Mouse (Mus musculus) spleen, postnatal 10 days (tissue): ENCODE data around the gene Il2rb.

Experiments
- DNase-seq, 2 experiments: peaks; one replicate each; pipeline ENCODE4 v3.0.0; 2021 to 2022; ENCODE audit warnings: low spot score in 2 of 2

Gene Il2rb

GRCm38 (mm10) chr15:78481448-78482000 is 13.5 kb downstream of the Il2rb start:
- DNase-seq, result no peak

DNA sequence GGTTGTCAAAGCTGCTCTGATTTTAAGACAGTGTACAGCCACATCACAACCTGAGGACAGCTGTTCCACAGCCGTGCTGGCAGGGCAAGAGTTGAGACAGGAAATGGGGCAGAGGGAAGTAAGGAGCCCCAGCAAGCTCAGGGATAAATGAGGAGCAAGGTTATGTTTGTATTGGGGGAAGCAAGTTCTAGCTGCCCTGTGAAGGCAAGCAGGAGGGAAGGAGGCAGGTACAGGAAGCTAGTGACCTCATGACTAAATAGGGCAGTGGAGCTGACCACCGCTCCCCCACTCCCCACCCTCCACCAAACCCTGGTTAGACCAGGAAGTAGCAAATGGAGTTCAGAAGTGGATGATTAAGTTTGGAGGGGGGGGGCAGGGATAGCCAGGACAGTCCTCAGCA is 14.1 kb downstream of the Il2rb start:
- no peak for DNase-seq

- no peak for DNase-seq
Measured at GRCm38 (mm10) chr15:78480111-78480510, 15.0 kb downstream of the Il2rb start.

GRCm38 (mm10) chr15:78479470-78479869 is 15.6 kb downstream of the Il2rb start:
- DNase-seq, result no peak

DNA sequence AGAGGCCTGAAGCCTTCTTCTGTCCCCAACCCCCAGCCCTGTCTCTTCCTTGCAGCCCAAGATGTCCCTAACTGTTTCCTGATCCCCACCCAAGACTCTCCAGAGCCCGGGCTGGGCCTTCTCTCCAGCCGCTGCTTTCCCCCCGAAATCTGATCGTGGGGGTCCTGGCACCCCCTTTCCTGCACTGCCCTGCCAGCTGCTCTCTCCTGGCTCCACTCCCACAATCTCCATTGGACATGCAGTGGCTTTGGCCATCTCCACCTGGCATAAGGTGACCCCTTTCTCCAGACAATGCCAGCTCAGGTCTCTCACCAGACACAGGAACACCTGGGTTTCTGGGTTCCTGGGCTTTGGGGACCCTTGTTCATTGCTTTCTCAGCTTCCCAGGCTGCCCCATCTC is 17.0 kb downstream of the Il2rb start:
- DNase-seq, result no peak

DNA sequence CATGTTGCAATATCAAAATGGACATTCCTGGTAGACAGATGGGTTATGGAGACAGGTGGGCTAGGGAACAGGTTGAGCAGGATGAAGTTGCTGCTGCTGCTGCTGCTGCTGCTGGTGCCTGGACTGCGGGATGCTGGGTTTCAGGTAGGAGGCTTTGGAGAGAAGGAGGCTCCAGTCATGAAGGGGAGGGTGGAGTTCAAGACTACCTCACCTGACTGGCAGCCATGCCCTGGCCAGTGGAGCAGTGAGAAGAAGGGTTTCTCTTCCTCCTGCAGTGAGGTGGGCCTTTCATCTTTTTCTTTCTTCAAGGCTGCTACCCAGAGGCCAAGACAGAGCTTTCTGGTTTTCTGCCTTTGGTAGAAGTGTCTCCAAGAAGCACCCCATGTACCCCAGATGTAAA is 18.2 kb downstream of the Il2rb start:
- DNase-seq, result no peak

DNA sequence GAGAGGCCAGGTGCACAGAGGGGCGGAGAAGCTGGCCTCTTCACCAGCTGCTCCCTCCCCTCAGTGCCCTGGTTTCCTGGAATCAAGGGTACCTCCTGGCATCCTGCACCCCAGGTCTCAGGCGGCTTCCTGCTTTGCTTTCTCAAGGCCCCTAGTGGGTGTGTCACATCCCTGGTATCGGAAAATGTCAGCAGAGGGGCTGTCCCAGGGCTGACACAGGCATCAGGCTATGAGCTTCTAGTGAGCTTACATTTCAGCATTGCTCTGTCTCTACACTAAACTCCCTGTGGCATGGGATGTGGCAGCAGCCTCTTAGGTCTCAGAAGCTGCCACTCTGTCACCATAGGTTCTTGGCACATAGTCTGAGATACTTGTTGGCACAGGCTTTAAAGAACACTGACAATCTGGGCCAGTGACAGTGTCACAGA is 19.5 kb downstream of the Il2rb start:
- DNase-seq, result no peak

DNA sequence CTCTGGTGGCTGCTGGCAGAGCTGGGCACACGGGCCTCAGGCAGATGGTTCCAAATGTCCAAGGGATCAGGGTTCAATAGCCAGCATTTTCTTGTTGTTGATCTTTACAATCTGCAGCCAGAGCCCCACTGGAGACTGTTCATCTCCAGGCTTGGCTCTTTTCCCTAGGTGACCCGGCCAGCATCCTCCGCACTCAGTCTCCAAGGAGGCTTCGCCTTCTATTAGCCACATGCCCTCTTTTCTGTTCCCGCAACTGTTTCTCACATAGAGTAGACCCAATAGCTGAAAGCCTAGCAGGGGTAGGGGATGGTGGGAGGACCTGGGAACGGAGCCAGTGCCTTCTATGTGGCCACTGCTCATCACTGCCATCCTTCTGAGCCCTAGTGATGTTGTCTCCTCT is 21.6 kb downstream of the Il2rb start:
- no peak for DNase-seq

DNA sequence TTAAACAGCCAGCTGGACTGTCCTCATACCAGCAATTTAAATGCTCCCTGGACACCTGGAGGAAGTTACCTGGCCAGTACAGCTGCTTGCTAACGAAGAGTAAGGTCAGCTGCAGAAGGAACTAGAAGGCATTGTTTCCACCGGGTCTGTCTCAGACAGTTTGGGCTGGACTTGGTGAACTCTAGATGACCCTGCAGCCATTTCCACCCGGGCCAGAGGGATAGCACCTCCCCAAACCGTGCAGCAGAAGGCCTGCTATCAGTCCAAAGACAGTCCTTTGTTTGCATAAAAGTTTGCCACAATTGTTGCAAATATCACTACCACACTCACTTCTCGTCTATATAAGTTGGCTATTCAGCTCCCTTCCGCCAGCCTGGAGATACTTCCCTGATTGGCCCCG is 23.2 kb downstream of the Il2rb start:
- no peak for DNase-seq

GRCm38 (mm10) chr15:78470495-78471276 is 24.4 kb downstream of the Il2rb start:
- DNase-seq, result no peak

GRCm38 (mm10) chr15:78468379-78468937 is 26.6 kb downstream of the Il2rb start, which contains the start of gene Tmprss6:
TSS of gene Tmprss6 (minus strand) at chr15:78468634.
- no peak for DNase-seq

GRCm38 (mm10) chr15:78467570-78467969 is 27.5 kb downstream of the Il2rb start:
- DNase-seq, result no peak

- no peak for DNase-seq
Measured at GRCm38 (mm10) chr15:78466809-78467208, 28.3 kb downstream of the Il2rb start.

- no peak for DNase-seq
Measured at GRCm38 (mm10) chr15:78462981-78463380, 32.1 kb downstream of the Il2rb start.

- DNase-seq, result no peak
Measured at GRCm38 (mm10) chr15:78457193-78457592, 37.9 kb downstream of the Il2rb start.

- DNase-seq, result no peak
Measured at GRCm38 (mm10) chr15:78456051-78456450, 39.0 kb downstream of the Il2rb start.

- DNase-seq, result no peak
Measured at GRCm38 (mm10) chr15:78455168-78455567, 39.9 kb downstream of the Il2rb start.

- DNase-seq, result no peak
Measured at GRCm38 (mm10) chr15:78452929-78453328, 42.1 kb downstream of the Il2rb start.

DNA sequence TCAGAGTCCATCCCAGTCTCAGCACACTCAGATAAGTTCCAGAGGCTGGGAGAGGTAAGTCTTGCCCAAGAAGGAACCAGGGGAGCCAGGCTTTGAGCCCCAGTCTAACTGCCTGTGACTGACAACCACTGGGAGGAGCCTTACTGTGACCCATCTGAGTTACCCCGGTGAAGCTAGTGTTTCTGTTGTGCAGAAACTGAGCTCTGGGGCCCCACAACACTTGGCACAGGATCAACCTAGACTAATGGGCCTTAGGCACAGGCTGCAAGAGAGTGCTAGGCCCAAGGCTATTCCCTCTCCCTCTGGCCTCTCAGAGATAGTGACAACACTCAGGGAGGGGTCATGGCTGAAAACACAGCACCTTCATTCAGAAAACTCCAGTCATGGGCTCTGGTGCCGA is 43.9 kb downstream of the Il2rb start:
- no peak for DNase-seq

- DNase-seq, result no peak
Measured at GRCm38 (mm10) chr15:78450419-78450768, 44.7 kb downstream of the Il2rb start.

GRCm38 (mm10) chr15:78449694-78450418 is 45.2 kb downstream of the Il2rb start:
- DNase-seq, result peak in 1 of 2 experiments; percentile 55

DNA sequence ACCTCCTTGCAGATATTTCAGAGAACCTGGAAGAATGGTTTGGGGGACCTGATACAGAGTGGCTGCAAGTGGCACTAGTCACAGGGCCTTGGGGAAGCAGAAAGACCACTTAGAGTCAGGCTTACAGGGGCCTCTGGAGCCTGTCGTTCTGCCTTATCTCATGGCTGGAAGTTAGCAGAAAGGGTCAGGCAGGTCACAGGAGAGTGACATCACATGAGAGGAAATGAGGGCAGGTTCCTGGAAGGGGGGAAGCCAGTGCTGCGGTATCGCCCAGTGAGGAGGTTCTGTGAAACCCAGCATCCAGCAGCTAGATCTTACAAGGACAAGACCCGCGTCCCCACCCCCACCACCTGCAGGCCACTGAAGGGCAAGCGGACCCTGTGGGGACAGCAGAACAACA is 45.9 kb downstream of the Il2rb start:
- no peak for DNase-seq
